Mouse (Mus musculus): ENCODE data around the gene BC005561.
"Not testable (repeated sequence)": the region's sequence is repeated elsewhere in the genome, so short reads cannot be mapped to it uniquely, and the experiment has no call there.

BC005561 gene

GRCm38 (mm10) chr5:104508195-104508891 lies at the start of gene BC005561:
Gene BC005561 (plus strand): TSS chr5:104508352.
- in situ Hi-C loops (cut with MboI; ENCODE audit: low sequenced_read_pairs): no loop called here

GRCm38 (mm10) chr5:104458832-104459705 lies 49.1 kb upstream of the BC005561 start, which contains the start of gene Pkd2:
Gene Pkd2 (plus strand): TSS chr5:104459450.
- in situ Hi-C loops (cut with MboI; ENCODE audit: low sequenced_read_pairs): no loop called here

DNA sequence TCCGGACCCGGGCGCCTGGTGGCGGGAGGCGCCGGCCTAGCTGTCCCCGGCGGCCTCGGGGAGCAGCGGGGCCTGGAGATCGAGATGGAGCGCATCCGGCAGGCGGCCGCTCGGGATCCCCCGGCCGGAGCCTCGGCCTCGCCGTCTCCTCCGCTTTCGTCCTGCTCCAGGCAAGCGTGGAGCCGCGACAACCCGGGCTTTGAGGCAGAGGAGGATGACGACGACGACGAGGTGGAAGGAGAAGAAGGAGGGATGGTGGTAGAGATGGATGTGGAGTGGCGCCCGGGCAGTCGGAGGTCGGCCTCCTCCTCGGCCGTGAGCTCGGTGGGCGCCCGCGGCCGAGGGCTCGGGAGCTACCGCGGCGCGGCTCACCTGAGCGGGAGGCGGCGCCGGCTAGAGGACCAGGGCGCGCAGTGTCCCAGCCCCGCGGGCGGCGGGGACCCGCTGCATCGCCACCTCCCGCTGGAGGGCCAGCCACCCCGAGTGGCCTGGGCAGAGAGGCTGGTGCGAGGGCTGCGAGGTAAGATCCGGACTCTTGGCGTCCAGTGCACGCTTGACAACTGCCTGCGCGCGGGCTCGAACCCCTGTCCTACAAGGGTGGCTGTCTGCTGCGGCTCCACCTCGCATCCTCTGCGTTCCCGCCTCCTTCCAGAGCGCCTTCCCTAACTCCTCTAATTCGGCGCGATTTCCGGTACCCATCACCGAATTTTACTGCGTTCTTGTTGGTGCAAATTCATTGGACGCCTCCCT lies 48.3 kb upstream of the BC005561 start:
- in situ Hi-C loops (cut with MboI; ENCODE audit: low sequenced_read_pairs): no loop called here

DNA sequence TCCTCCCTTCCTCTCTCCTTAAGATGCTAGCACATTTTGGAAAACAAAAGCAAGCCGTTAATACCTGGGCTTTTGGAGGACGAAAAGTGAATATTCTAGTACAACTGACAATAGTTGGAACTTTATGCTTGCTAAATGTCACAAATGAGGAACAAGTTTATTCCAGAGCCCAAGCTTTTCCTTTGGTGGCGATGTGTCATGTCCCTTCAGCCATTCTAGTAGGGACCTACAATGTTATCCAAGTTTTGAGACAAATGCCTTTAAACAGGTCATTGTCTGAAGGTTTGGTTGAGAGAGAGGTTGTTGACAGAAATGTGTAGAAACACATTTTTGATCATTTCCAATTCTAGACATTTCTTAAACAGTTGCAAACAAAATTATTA lies 47.7 kb upstream of the BC005561 start:
- in situ Hi-C loops (cut with MboI; ENCODE audit: low sequenced_read_pairs): no loop called here

DNA sequence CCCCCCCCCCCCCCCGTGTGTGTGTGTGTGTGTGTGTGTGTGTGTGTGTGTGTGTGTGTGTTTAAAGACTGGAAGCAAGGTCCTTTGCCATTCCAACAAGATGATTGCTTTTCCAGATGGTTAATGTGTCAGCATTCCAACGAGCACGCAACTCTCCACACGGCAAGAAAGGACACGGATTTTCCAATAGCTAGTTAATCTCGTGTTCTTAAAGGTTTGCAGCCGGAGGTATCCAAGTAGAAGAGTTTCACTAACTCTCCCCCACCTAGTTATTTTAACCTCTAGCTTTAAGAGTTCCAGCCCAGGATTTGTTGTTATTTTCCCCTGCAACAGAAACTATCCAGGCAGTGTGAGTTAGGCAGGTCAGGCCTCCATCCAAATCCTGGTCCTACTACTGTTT lies 47.3 kb upstream of the BC005561 start:
- in situ Hi-C loops (cut with MboI; ENCODE audit: low sequenced_read_pairs): no loop called here

DNA sequence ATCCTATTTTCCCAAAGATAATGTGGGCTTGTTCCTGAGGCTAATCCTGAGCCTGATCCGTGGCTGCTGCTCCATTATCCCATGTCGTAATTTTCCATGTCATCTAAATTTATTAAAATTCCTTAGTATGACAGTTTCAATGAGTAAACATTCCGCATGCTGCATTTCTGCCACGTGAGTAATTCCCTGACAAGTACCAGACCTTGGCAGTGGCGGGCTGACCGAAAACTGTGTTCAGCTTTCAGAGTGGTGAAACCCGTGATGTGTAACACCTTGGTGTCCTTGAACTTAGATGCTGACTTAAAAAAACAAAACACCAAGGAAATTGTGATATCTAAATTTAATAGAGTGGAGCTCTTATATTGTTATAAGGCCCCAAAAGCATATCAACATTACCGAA lies 42.9 kb upstream of the BC005561 start:
- in situ Hi-C loops (cut with MboI; ENCODE audit: low sequenced_read_pairs): no loop called here

GRCm38 (mm10) chr5:104465731-104466130 lies 42.4 kb upstream of the BC005561 start:
- in situ Hi-C loops (cut with MboI; ENCODE audit: low sequenced_read_pairs): no loop called here

DNA sequence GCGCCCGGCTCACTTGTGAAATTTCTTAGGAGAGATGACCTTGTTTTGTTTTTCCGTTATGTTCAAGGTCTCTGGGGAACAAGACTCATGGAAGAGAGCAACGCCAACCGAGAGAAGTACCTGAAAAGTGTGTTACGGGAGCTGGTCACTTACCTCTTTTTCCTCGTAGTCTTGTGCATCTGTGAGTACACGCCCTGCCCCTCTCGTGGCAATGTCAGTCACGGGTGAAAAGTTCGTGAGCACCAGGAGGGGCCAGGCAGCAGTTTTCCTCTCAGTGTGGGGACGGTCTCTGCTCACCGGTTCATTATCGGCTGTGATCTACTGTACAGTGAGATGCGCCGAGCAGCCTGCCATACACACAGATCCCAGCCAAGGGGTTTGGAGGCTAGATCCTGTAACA lies 41.3 kb upstream of the BC005561 start:
- in situ Hi-C loops (cut with MboI; ENCODE audit: low sequenced_read_pairs): no loop called here

GRCm38 (mm10) chr5:104468586-104468985 lies 39.6 kb upstream of the BC005561 start:
- in situ Hi-C loops (cut with MboI; ENCODE audit: low sequenced_read_pairs): no loop called here

- in situ Hi-C loops (cut with MboI; ENCODE audit: low sequenced_read_pairs): no loop called here
Measured at GRCm38 (mm10) chr5:104470981-104471391, 37.2 kb upstream of the BC005561 start.

DNA sequence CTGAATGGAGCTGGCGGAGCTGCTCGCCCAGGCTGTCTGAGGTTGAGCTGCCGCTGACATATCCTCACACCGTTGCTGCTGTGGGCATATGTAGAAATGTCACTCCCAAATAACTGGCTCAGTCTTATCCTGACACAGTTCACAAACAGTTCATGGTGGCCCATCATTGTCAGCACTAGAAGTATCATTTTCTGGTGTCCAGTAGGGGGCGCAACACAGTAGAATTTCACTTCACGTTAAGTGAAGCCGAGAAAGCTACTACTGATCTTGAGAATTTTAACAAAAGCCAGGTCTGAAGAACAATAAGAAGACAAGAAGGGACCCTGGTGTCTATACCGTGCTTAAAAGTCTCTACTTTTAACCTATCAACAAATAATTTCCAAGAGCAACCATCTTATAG lies 35.8 kb upstream of the BC005561 start:
- in situ Hi-C loops (cut with MboI; ENCODE audit: low sequenced_read_pairs): no loop called here

DNA sequence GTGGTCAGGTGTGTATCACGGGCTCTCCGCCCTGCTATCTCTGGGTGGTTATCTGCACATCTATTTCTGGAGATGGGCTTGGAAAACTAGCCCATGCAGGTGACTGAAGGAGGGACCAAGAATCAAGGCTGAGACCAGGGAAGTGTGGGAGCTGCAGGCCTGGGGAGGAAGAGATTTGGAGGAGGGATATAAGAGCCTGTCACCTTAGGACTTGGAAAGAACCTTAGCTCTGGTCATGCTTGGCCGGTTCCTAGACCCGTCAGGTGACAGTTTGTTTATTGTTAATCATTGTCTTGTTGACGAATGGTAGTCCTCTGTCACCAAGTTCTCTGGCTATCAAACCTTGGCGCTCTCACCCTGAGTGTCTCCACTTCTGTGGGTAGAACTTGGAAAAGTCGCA lies 27.8 kb upstream of the BC005561 start:
- in situ Hi-C loops (cut with MboI; ENCODE audit: low sequenced_read_pairs): no loop called here

GRCm38 (mm10) chr5:104482856-104483255 lies 25.3 kb upstream of the BC005561 start:
- in situ Hi-C loops (cut with MboI; ENCODE audit: low sequenced_read_pairs): no loop called here

- in situ Hi-C loops (cut with MboI; ENCODE audit: low sequenced_read_pairs): no loop called here
Measured at GRCm38 (mm10) chr5:104491561-104491960, 16.6 kb upstream of the BC005561 start.

- in situ Hi-C loops (cut with MboI; ENCODE audit: low sequenced_read_pairs): no loop called here
Measured at GRCm38 (mm10) chr5:104504883-104505282, 3.3 kb upstream of the BC005561 start.

- in situ Hi-C loops (cut with MboI; ENCODE audit: low sequenced_read_pairs): no loop called here
Measured at GRCm38 (mm10) chr5:104507829-104508194, 340 bp upstream of the BC005561 start.

DNA sequence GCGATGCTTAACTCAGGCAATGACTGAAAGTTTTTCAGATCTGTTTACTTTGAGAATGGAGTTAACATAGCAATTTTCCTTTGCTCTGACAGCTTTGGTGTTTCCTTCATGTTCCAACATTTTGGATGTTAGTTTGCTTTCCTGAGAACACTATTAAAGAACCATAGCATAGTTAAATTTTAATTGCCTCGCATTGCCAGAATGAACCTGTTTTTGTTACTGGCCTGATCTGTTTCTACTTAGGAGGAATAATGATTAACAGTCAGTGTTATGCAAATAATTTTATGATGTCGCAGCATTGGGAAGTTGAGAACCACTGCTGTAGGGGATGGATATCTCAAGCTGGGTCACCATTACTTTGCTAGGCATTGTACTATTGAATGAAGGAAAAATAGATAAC lies 3.1 kb downstream of the BC005561 start:
- in situ Hi-C loops (cut with MboI; ENCODE audit: low sequenced_read_pairs): no loop called here

- in situ Hi-C loops (cut with MboI; ENCODE audit: low sequenced_read_pairs): no loop called here
Measured at GRCm38 (mm10) chr5:104538612-104539011, 30.5 kb downstream of the BC005561 start.

DNA sequence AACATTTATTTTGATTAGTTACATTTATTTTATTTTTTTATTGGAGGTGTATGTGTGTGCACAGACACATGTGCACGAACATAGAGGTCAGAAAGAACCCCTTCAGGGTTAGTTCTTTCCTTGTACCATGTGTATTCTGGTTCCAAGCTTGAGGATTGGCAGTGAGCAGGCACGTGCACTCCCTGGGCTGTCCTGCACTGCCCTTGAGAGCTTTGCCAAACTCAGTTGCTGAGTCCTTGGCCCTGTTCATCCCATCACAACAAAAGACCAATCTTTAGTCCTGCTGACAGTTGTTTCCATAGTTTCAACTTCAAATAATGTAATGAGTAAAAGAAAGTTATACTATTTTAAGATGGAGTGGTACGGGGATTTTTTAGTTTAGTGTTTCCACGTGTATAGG lies 31.2 kb downstream of the BC005561 start:
- in situ Hi-C loops (cut with MboI; ENCODE audit: low sequenced_read_pairs): no loop called here

DNA sequence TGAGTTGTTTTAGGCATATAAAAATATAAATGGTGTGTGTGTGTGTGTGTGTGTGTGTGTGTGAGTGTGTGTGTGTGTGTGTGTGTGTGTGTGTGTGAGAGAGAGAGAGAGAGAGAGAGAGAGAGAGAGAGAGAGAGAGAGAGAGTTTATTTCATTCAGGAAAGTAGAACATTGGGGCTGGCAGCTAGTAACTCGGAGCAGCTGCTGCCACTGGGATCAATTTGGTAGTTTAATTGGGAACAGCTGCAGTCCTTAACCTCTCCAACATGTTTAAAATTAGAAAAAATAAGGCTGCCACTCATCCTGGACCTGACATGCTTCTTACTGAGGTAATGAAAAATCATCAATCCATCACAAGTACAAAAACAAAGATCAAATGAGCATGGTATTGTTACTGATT lies 59.9 kb downstream of the BC005561 start:
- in situ Hi-C loops (cut with MboI; ENCODE audit: low sequenced_read_pairs): not testable (repeated sequence)

DNA sequence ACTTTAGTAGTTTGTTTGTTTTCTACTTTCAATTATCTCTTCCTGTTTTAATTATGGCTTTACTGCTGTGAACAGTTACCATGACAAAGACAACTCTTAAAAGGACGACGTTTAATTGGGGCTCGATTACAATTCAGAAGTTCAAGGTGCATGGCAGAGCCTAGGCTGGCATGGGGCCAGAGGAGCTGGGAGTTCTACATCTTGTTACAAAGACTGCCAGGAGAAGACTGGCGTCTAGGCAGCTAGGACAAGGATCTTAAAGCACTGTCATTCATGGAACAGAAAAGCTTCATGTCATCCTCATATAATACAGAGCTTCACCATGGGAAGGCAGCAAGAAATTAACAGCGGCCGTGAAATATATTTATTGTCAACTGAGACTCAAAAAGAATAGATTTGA lies 62.6 kb downstream of the BC005561 start:
- in situ Hi-C loops (cut with MboI; ENCODE audit: low sequenced_read_pairs): no loop called here

Data from CH12F3 (cell line).